Mouse (Mus musculus) E14TG2a.4 (cell line): Measurements from ENCODE around the gene Slc44a3.

Experiments
- CTCF ChIP-seq: conservative IDR thresholded peaks from 2 replicates; pipeline ENCODE4 v1.5.1; 2014; ENCODE audit warnings: low read length
- NANOG ChIP-seq: IDR thresholded peaks from 2 replicates; pipeline ENCODE4 v1.6.1; 2014; ENCODE audit warnings: borderline replicate concordance, low read length, mixed read lengths
- POU5F1 ChIP-seq: IDR thresholded peaks from 2 replicates; pipeline ENCODE4 v1.6.1; 2014; ENCODE audit warnings: low read length, borderline replicate concordance

GRCm38 (mm10) chr3:121439623-121440161 lies 92.5 kb downstream of the Slc44a3 start:
- TF ChIP-seq CTCF (no peak), POU5F1 (no peak), NANOG (no peak)
